Mouse (Mus musculus): Measurements from ENCODE around the gene Prpf40b. TPM values are rescaled to one million over a fixed set of nuclear protein-coding genes. Genes with fewer than 3 reads are reported as not detected.

The Prpf40b gene
- polyA plus RNA-seq, 1 experiment from 2014 or later: 35.0 TPM

GRCm38 (mm10) chr15:99259167-99259729 is 35.6 kb upstream of the Prpf40b start:
- 0 out of 2 replicates have a peak overlapping the region, but pooled peaks have one; percentile 10 for H3K4me3 ChIP-seq (replicated peaks)
- H3K9ac ChIP-seq: no peak overlapping the region
- 0 out of 2 replicates have a peak, but pooled peaks cover 10% of the 10 kb centered on the region for H3K4me1 ChIP-seq (replicated peaks)
- no peaks in the 10 kb centered on the region for H3K36me3 ChIP-seq
- H3K4me2 ChIP-seq (replicated peaks): peak overlapping the region; percentile 56
- peak; percentile 59 for ATAC-seq
- peak overlapping the region; percentile 58 for H3K27ac ChIP-seq
- H3K27me3 ChIP-seq (replicated peaks): no peaks in the 10 kb centered on the region
- 47% methylated on average over 8 of the region's 8 CpGs for WGBS
- H3K9me3 ChIP-seq: no peaks in the 10 kb centered on the region

DNA sequence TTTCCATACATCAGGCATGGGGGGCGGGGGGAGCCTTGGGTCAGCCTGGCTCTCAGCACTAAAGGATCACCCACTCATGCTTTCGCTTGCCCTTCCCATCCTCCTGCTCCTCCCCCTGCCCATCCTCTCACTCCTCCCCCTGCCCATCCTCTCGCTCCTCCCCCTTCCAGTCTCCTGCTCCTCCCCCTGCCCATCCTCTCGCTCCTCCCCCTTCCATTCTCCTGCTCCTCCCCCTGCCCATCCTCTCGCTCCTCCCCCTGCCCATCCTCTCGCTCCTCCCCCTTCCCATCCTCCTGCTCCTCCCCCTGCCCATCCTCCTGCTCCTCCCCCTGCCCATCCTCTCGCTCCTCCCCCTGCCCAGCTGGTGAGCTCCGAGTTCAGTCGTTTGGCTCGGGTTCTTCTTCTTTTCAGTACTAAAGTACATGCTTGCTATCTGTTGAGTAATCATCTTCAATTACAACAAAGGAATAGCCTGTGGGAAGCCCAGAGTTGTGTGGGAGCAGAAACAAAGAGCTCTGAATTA is 35.1 kb upstream of the Prpf40b start:
- H3K27me3 ChIP-seq (replicated peaks): no peaks in the 10 kb centered on the region
- peak overlapping the region; percentile 10; the same call in 1 of the 2 replicates for H3K4me3 ChIP-seq (replicated peaks)
- peak overlapping the region; percentile 56 for H3K4me2 ChIP-seq (replicated peaks)
- peak overlapping the region; percentile 58 for H3K27ac ChIP-seq
- no peaks in the 10 kb centered on the region for H3K9me3 ChIP-seq
- peak; percentile 66 for ATAC-seq
- H3K36me3 ChIP-seq: no peaks in the 10 kb centered on the region
- H3K4me1 ChIP-seq (replicated peaks): 0 out of 2 replicates have a peak, but pooled peaks cover 5% of the 10 kb centered on the region
- H3K9ac ChIP-seq: no peak overlapping the region
- 3% methylated on average over 7 of the region's 10 CpGs for WGBS

DNA sequence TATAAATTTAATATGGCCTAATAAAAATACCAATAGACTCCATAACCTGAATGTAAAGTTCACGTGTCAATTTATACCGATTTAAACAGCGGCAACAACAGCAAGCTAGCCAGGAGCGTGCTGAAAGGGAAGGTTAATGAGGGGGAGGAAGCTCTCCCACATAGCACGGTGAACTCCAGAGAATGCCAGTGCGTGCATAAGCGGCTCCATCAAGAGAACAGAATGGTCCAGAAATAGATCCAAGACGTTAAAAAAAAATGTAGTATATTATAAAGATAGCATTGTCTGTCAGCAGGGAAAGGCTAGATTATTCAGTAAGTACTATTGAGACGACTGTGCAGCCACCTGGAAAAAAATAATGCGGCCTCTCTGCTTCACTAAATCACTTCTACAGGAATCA is 32.2 kb upstream of the Prpf40b start:
- 57% methylated on average over 10 of the region's 10 CpGs for WGBS
- no peaks in the 10 kb centered on the region for H3K36me3 ChIP-seq
- H3K9ac ChIP-seq: no peak overlapping the region
- no peaks in the 10 kb centered on the region for H3K9me3 ChIP-seq
- H3K27me3 ChIP-seq (replicated peaks): no peaks in the 10 kb centered on the region
- H3K27ac ChIP-seq: no peak overlapping the region
- no peak overlapping the region for H3K4me2 ChIP-seq (replicated peaks)
- ATAC-seq: no peak
- no peak overlapping the region for H3K4me3 ChIP-seq (replicated peaks)
- H3K4me1 ChIP-seq (replicated peaks): peaks cover 3% of the 10 kb centered on the region; the same call in 1 of the 2 replicates

DNA sequence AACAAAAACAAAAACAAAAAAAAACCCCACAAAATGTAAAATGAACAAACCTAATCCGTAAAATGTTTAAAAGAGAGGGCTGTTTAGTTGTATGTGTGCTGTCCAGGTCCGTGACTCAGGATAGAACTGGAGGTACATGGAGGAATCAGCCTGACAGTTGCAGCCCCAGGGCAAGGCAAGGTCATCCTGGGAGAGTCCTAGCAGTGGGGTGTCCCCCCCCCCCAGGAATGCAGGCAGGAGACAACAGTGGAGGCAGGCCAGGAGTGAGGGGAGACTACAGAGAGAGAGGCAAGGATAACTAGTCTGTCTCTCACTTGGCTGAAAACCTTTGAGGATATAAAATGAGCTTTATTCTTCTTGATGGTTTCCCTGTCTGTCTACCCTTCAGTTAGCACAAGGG is 30.5 kb upstream of the Prpf40b start:
- Histone ChIP-seq H3K9me3 (no peaks in the 10 kb centered on the region), H3K4me3 (replicated peaks) (no peak overlapping the region), H3K27ac (no peak overlapping the region), H3K27me3 (replicated peaks) (no peaks in the 10 kb centered on the region), H3K4me2 (replicated peaks) (no peak overlapping the region), H3K9ac (no peak overlapping the region), H3K4me1 (replicated peaks) (peaks cover 3% of the 10 kb centered on the region; the same call in 1 of the 2 replicates), H3K36me3 (no peaks in the 10 kb centered on the region)
- 77% methylated on average over 2 of the region's 2 CpGs for WGBS
- no peak for ATAC-seq

- no peaks in the 10 kb centered on the region for H3K36me3 ChIP-seq
- no peak overlapping the region for H3K9ac ChIP-seq
- H3K4me3 ChIP-seq (replicated peaks): no peak overlapping the region
- H3K9me3 ChIP-seq: no peaks in the 10 kb centered on the region
- H3K4me2 ChIP-seq (replicated peaks): no peak overlapping the region
- 16% methylated on average over 4 of the region's 4 CpGs for WGBS
- no peaks in the 10 kb centered on the region; the same call in 1 of the 2 replicates for H3K4me1 ChIP-seq (replicated peaks)
- ATAC-seq: peak; percentile 70
- H3K27ac ChIP-seq: no peak overlapping the region
- H3K27me3 ChIP-seq (replicated peaks): no peaks in the 10 kb centered on the region
These were observed 29.2 kb upstream of the Prpf40b start for GRCm38 (mm10) chr15:99265679-99266078.

GRCm38 (mm10) chr15:99276095-99276494 is 18.8 kb upstream of the Prpf40b start:
- no peaks in the 10 kb centered on the region for H3K36me3 ChIP-seq
- H3K4me1 ChIP-seq (replicated peaks): no peaks in the 10 kb centered on the region
- 85% methylated on average over 8 of the region's 8 CpGs for WGBS
- H3K27me3 ChIP-seq (replicated peaks): no peaks in the 10 kb centered on the region
- H3K27ac ChIP-seq: no peak overlapping the region
- no peak overlapping the region for H3K9ac ChIP-seq
- H3K4me3 ChIP-seq (replicated peaks): no peak overlapping the region
- H3K4me2 ChIP-seq (replicated peaks): no peak overlapping the region
- ATAC-seq: no peak
- H3K9me3 ChIP-seq: no peaks in the 10 kb centered on the region

GRCm38 (mm10) chr15:99278271-99278670 is 16.6 kb upstream of the Prpf40b start:
- no peaks in the 10 kb centered on the region for H3K27me3 ChIP-seq (replicated peaks)
- H3K9ac ChIP-seq: no peak overlapping the region
- H3K27ac ChIP-seq: no peak overlapping the region
- ATAC-seq: 0 out of 2 replicates have a peak, but pooled peaks have one; percentile 12
- H3K36me3 ChIP-seq: no peaks in the 10 kb centered on the region
- H3K9me3 ChIP-seq: no peaks in the 10 kb centered on the region
- H3K4me2 ChIP-seq (replicated peaks): no peak overlapping the region
- H3K4me1 ChIP-seq (replicated peaks): no peaks in the 10 kb centered on the region
- 86% methylated on average over 7 of the region's 7 CpGs for WGBS
- no peak overlapping the region for H3K4me3 ChIP-seq (replicated peaks)

DNA sequence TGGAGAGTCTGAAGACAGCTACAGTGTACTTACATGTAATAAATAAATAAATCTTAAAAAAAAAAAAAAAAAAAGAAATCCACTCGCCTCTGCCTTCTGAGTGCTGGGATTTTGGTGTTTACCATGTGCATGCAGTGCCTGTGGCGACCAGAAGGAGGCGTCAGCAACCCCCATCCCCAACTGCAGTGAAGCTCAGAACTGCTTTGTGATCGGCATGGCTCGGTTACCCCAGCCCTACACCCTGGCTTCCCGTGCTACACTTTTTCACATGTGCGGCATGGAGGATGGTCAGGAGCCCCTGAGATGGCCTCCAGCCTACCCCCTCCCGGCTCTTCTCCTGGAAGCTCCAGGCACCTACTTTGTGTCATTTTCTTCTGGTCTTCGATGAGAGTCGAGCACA is 11.4 kb upstream of the Prpf40b start:
- no peak overlapping the region for H3K27ac ChIP-seq
- no peaks in the 10 kb centered on the region for H3K27me3 ChIP-seq (replicated peaks)
- H3K9me3 ChIP-seq: no peaks in the 10 kb centered on the region
- peaks cover 10% of the 10 kb centered on the region; the same call in 1 of the 2 replicates for H3K4me1 ChIP-seq (replicated peaks)
- WGBS: 63% methylated on average over 10 of the region's 10 CpGs
- H3K4me2 ChIP-seq (replicated peaks): no peak overlapping the region
- H3K9ac ChIP-seq: no peak overlapping the region
- H3K36me3 ChIP-seq: no peaks in the 10 kb centered on the region
- H3K4me3 ChIP-seq (replicated peaks): no peak overlapping the region
- ATAC-seq: no peak

DNA sequence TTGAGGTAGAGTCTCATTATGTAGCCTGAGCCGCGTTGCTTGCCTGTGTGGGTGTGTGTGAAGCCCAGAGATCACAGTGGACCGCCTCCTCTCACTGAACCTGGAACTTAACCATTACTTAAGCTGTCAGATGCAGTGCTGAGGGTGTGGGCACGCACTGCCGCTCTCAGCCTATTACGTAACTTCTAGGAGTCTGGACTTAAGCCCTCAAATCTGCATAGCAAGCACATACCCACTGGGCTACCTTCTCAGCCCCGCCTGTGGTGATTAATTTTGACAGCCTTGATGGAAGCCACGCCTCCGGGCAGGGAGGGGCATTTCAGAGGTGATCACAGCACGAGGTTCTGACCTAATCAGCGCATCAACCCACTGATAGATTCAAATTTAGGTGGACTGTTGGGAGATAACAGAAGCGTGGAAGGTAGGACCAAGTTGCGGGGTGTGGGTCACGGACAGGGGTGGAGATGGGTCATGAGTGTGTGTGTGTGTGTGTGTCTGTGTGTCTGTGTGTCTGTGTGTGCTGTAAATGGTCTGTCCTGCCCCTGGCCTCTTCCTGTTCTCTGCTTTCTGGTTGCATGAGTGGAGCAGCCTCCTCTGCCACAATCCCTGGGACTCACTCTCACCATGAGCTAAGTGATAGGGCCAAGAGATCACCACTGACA is 10.2 kb upstream of the Prpf40b start:
- H3K36me3 ChIP-seq: no peaks in the 10 kb centered on the region
- ATAC-seq: peak; percentile 96
- peak overlapping the region; percentile 5; the same call in 1 of the 2 replicates for H3K4me2 ChIP-seq (replicated peaks)
- no peak overlapping the region for H3K9ac ChIP-seq
- H3K27me3 ChIP-seq (replicated peaks): no peaks in the 10 kb centered on the region
- H3K4me1 ChIP-seq (replicated peaks): peaks cover 10% of the 10 kb centered on the region; the same call in 1 of the 2 replicates
- no peak overlapping the region for H3K4me3 ChIP-seq (replicated peaks)
- WGBS: 28% methylated on average over 14 of the region's 14 CpGs
- no peaks in the 10 kb centered on the region for H3K9me3 ChIP-seq
- H3K27ac ChIP-seq: no peak overlapping the region

DNA sequence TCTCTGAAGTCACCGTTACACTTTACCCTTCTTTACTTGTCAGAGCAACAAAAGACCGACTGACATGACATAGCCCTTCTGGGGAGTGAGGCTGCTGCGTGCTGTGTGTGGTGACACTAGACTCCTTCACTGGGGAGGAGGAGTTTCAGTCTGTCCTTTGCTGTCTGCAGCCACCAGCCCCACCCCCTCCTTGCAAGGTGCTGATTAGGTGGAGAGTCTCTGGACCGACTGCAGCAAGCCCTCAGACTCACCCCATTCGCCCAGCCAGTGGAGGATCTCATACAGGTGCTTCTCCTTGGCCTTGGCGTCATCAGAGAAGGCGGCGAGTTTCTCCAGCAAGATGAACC is 9.7 kb upstream of the Prpf40b start:
- 50% methylated on average over 8 of the region's 8 CpGs for WGBS
- no peak overlapping the region for H3K4me3 ChIP-seq (replicated peaks)
- no peak overlapping the region; the same call in 1 of the 2 replicates for H3K4me2 ChIP-seq (replicated peaks)
- H3K4me1 ChIP-seq (replicated peaks): peaks cover 10% of the 10 kb centered on the region; the same call in 1 of the 2 replicates
- H3K9ac ChIP-seq: no peak overlapping the region
- ATAC-seq: peak; percentile 60
- no peaks in the 10 kb centered on the region for H3K9me3 ChIP-seq
- H3K36me3 ChIP-seq: no peaks in the 10 kb centered on the region
- H3K27me3 ChIP-seq (replicated peaks): no peaks in the 10 kb centered on the region
- no peak overlapping the region for H3K27ac ChIP-seq

DNA sequence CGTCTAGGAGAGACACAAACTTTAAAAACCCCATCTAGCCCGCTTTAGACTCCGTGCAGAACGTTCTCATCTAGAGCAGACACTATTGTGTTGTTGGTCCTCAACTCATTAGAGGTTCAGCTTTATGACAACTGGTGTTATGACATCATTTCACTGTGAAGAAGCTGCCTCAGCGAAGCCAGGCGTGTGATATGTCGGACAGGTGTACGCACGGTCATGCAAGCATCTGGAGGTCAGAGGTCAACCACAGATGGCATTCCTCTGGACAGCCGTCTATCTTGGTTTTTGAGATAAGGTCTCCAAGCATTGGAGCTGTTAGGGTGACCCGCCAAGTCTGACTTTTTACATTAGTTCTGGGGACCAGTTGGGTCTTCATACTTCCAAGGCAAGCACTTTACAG is 4.3 kb upstream of the Prpf40b start:
- WGBS: 78% methylated on average over 11 of the region's 11 CpGs
- Histone ChIP-seq H3K36me3 (no peaks in the 10 kb centered on the region), H3K27me3 (replicated peaks) (no peaks in the 10 kb centered on the region), H3K4me3 (replicated peaks) (no peak overlapping the region), H3K27ac (no peak overlapping the region), H3K9ac (no peak overlapping the region), H3K9me3 (no peaks in the 10 kb centered on the region), H3K4me1 (replicated peaks) (peaks cover 5% of the 10 kb centered on the region), H3K4me2 (replicated peaks) (no peak overlapping the region)
- ATAC-seq: no peak

GRCm38 (mm10) chr15:99294287-99294686 is 600 bp upstream of the Prpf40b start:
- Histone ChIP-seq H3K9me3 (no peaks in the 10 kb centered on the region), H3K27me3 (replicated peaks) (no peaks in the 10 kb centered on the region), H3K4me2 (replicated peaks) (peak overlapping the region; percentile 73), H3K9ac (peak overlapping the region; percentile 64), H3K27ac (peak overlapping the region; percentile 90; the same call in 1 of the 2 replicates), H3K4me3 (replicated peaks) (peak overlapping the region; percentile 70), H3K4me1 (replicated peaks) (peaks cover 12% of the 10 kb centered on the region), H3K36me3 (no peaks in the 10 kb centered on the region)
- 16% methylated on average over 16 of the region's 16 CpGs for WGBS
- ATAC-seq: peak; percentile 8

Data from intestine, embryonic 15.5 days (tissue).